Mouse (Mus musculus) hindbrain, embryonic 13.5 days (tissue): ENCODE data around the gene Slc26a9. TPM values are rescaled to one million over a fixed set of nuclear protein-coding genes. Genes with fewer than 3 reads are reported as not detected.

Experiments
- ATAC-seq: fragments of 200-750 bp; cut with Nextera tagmentation; 2 replicates; pipeline ENCODE4 v1.8.0; 2017; ENCODE audit warnings: moderate TSS enrichment; ENCODE audit not compliant: low FRiP score
- H3K27ac ChIP-seq: fragments of 300-500 bp; sonication (generic); 2 replicates; pipeline ENCODE4 v1.5.1; 2015; ENCODE audit warnings: inconsistent platforms, mild to moderate bottlenecking, moderate library complexity
- H3K27me3 ChIP-seq: fragments of 300-500 bp; sonication (generic); 2 replicates; pipeline ENCODE4 v1.6.1; 2015; ENCODE audit warnings: mild to moderate bottlenecking, inconsistent platforms
- H3K36me3 ChIP-seq: fragments of 300-500 bp; sonication (generic); 2 replicates; pipeline ENCODE4 v1.6.1; 2015; ENCODE audit warnings: mild to moderate bottlenecking, inconsistent platforms
- H3K4me1 ChIP-seq: fragments of 300-500 bp; sonication (generic); replicated peaks from 2 replicates; pipeline ENCODE4 v1.6.1; 2015; ENCODE audit warnings: inconsistent platforms
- H3K4me2 ChIP-seq: fragments of 300-500 bp; sonication (generic); 2 replicates; pipeline ENCODE4 v1.6.1; 2015; ENCODE audit warnings: inconsistent platforms, mild to moderate bottlenecking, moderate library complexity
- H3K4me3 ChIP-seq: fragments of 300-500 bp; sonication (generic); 2 replicates; pipeline ENCODE4 v1.5.1; 2015; ENCODE audit warnings: mild to moderate bottlenecking, inconsistent platforms
- H3K9ac ChIP-seq: fragments of 300-500 bp; sonication (generic); 2 replicates; pipeline ENCODE4 v1.6.1; 2015; ENCODE audit warnings: mild to moderate bottlenecking, inconsistent platforms
- H3K9me3 ChIP-seq: fragments of 300-500 bp; sonication (generic); 2 replicates; pipeline ENCODE4 v1.6.1; 2016; ENCODE audit warnings: inconsistent platforms
- WGBS: fragments of 180-500 bp; shearing (Covaris S2); methylation state at CpG from one replicate; pipeline ENCODE4 v1.1.7; 2015; 5-methylcytosine and 5-hydroxymethylcytosine counted together
- polyA plus RNA-seq: library from polyadenylated mRNA; unstranded; fragments of >200 nt; fragmentation: Nextera tagmentation; extraction: Ambion mirVana; gene quantifications from 2 replicates; pipeline ENCODE4 v1.2.1, GENCODE M21; 2015

Slc26a9 gene
- polyA plus RNA-seq, 1 experiment from 2014 or later, result 0.05 TPM

DNA sequence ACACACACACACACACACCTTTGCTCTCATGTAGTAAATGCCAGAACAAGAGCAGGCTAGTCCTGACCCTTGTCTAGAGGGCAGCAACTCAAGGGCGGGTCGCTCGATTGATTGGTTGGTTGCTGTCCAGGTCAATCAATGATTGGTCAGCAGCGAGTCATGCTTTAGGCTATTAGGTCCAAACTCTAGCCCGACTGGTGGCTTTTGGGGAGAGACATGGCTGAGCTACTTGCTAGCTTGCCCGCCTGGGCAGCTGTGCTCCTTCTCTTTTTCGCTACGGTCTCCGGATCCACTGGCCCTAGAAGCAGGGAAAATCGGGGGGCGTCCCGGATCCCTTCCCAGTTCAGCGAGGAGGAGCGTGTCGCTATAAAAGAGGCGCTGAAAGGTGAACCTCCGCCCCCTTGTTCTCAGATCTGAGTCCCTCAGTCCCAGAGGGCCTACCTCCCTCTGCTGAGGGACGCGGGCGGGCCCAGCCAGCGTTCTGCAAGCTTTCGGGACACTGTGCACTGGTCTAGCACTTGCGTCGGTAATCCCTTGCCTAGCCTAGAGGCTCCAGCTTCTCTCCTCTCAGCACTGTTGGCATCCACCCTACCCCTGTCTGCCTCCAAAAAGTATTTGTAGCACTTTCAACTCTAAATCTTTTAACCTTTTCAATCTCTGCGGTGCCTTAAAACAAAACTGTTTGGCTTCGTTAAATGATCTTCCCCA is 53.5 kb downstream of the Slc26a9 start, which contains the start of gene Pm20d1:
Pm20d1 (plus strand) TSS at position 180 of the 708 bp plus-strand sequence.
- H3K27me3 ChIP-seq, result peaks cover 16% of the 10 kb centered on the region
- WGBS, result 8% methylated on average over 26 of the region's 26 CpGs
- H3K4me2 ChIP-seq, result peak within 1 kb of the TSS; percentile 50
- no peaks in the 10 kb centered on the region for H3K9me3 ChIP-seq
- no peaks in the 10 kb centered on the region for H3K36me3 ChIP-seq
- ATAC-seq, result no peak
- peak within 1 kb of the TSS; percentile 27 for H3K4me3 ChIP-seq
- H3K4me1 ChIP-seq, result peaks cover 7% of the 10 kb centered on the region
- H3K27ac ChIP-seq, result no peak within 1 kb of the TSS
- H3K9ac ChIP-seq, result no peak within 1 kb of the TSS

DNA sequence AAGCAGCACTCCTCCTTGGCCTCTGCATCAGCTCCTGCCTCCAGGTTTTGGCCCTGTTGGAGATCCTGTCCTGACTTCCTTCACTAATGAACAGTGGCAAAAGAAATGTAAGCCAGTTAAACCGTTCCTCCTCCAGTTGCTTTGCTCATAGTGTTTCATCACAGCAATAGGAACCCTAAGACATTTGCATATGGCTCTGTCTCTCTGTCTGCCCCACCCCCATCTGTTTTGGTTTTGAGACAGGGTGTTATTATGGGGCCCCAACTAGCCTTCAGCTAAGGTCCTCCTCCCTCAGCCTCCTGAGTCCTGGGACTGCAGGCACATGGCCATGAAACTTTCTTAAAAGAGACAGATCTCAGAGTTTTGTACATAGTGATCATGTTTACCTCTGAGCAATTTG is 56.2 kb downstream of the Slc26a9 start:
- WGBS, result 37% methylated on average over 1 of the region's 1 CpGs
- no peak overlapping the region for H3K4me3 ChIP-seq
- no peaks in the 10 kb centered on the region for H3K36me3 ChIP-seq
- no peak overlapping the region for H3K9ac ChIP-seq
- peaks cover 7% of the 10 kb centered on the region for H3K4me1 ChIP-seq
- peaks cover 16% of the 10 kb centered on the region for H3K27me3 ChIP-seq
- H3K9me3 ChIP-seq, result no peaks in the 10 kb centered on the region
- no peak for ATAC-seq
- H3K4me2 ChIP-seq, result no peak overlapping the region
- no peak overlapping the region for H3K27ac ChIP-seq

DNA sequence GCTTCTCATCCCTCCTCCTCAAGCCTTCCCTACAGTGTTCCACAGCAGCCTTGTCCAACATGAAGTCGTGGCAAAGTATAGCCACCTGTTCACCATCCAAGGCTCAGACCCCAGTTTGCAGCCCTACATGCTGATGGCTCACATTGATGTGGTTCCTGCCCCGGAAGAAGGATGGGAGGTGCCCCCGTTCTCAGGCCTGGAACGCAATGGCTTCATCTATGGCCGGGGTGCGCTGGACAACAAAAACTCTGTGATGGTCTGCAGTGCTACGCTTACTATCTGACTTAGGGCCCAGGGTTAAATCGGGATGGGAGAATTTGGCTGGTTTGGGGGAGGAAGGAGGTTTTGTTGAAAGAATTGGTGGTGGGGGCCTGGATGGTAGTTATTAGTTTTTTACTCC is 57.2 kb downstream of the Slc26a9 start:
- no peak overlapping the region for H3K9ac ChIP-seq
- no peak overlapping the region for H3K4me2 ChIP-seq
- no peak for ATAC-seq
- H3K4me1 ChIP-seq, result peaks cover 7% of the 10 kb centered on the region
- no peak overlapping the region for H3K27ac ChIP-seq
- WGBS, result 94% methylated on average over 8 of the region's 8 CpGs
- H3K27me3 ChIP-seq, result peaks cover 16% of the 10 kb centered on the region
- H3K4me3 ChIP-seq, result no peak overlapping the region
- no peaks in the 10 kb centered on the region for H3K36me3 ChIP-seq
- H3K9me3 ChIP-seq, result no peaks in the 10 kb centered on the region

DNA sequence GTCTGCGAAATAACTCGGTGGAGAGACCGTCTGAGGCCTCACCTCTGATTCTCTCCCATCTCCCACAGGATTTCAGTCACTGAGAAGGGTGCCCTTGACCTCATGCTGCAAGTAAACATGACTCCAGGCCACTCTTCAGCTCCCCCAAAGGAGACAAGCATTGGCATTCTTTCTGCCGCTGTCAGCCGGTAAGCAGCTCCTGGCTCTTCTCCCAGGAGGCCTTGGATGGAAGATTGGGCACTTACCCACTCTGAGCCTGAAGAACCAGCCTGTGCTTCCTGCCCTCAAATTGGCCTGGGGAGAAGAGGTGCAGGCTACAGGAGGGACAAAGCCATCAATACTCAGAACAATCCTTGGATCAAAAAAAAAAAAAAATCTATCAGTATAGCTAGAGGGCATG is 58.8 kb downstream of the Slc26a9 start:
- Histone ChIP-seq H3K4me1 (peaks cover under 1% of the 10 kb centered on the region; the same call in 1 of the 2 replicates), H3K9me3 (no peaks in the 10 kb centered on the region), H3K27ac (no peak overlapping the region), H3K4me2 (no peak overlapping the region), H3K9ac (no peak overlapping the region), H3K36me3 (no peaks in the 10 kb centered on the region), H3K4me3 (no peak overlapping the region), H3K27me3 (peaks cover 9% of the 10 kb centered on the region; the same call in 1 of the 2 replicates)
- 92% methylated on average over 5 of the region's 5 CpGs for WGBS
- no peak for ATAC-seq

DNA sequence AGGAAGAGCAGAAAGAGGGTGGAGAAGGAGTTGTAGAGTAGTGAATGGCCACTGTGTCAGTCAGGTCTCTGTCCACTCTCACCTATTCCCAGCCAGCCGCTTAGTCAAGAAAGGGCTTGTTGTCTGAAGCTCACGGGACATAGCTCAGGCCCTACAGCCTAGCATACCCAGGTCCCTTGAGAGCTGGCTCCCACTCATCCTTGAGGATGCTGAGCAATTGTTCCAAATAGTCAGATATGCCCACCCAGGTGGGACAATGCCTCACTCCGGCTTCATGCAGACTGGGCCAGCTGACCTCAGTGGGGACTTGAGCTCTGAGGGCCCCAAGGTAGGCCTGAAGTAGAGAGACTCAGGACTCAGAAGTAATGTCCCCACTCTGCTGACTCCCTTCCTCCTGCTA is 60.3 kb downstream of the Slc26a9 start:
- no peak for ATAC-seq
- WGBS, result 95% methylated on average over 3 of the region's 3 CpGs

DNA sequence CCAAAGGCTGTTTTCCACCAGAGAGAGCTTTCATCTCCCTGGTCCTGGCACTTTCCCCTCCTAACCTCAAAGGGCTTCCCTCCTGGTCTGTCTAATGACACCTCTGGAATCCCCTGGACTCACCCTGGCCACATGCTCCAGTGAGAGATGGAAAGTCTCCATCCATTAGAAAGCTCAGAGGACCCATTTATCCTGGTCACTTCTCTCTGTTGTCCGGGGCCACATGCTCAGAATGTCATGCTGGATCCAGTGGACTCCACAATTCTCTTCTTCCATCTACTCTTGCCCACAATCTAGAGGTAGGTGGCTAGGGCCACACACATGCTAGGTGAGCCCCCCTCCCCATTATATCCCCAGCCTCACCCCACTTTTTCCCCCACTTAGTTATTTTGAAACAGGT is 65.2 kb downstream of the Slc26a9 start:
- Histone ChIP-seq H3K4me1 (no peaks in the 10 kb centered on the region), H3K27ac (no peak overlapping the region), H3K27me3 (no peaks in the 10 kb centered on the region), H3K4me3 (no peak overlapping the region), H3K36me3 (no peaks in the 10 kb centered on the region), H3K4me2 (no peak overlapping the region), H3K9me3 (no peaks in the 10 kb centered on the region), H3K9ac (no peak overlapping the region)
- WGBS, result 82% methylated on average over 1 of the region's 1 CpGs
- ATAC-seq, result no peak

More for the DNA sequence above, 60.3 kb downstream of the Slc26a9 start:
- no peak overlapping the region for H3K4me3 ChIP-seq
- H3K27ac ChIP-seq, result no peak overlapping the region
- no peak overlapping the region for H3K4me2 ChIP-seq
- H3K9me3 ChIP-seq, result no peaks in the 10 kb centered on the region
- no peaks in the 10 kb centered on the region for H3K4me1 ChIP-seq
- no peaks in the 10 kb centered on the region for H3K27me3 ChIP-seq
- H3K36me3 ChIP-seq, result no peaks in the 10 kb centered on the region
- H3K9ac ChIP-seq, result no peak overlapping the region

DNA sequence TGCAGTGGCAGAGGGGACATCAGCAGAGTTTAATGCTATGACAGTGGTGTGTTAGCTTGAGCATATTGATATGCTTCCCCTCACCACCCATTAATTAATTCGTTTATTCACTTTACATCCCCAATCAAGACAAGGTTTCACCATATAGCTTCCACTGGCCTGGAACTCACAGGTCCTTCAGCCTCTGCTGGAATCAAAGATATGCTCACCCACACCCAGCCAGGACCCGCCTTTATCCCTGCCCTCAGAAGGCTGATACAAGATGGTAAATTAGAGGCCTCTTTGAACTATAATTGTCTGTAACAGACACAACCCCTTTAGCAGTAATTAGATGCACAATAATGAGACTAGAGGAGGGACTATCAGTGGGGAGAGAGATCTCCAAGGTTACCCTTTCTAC is 65.8 kb downstream of the Slc26a9 start:
- no peaks in the 10 kb centered on the region for H3K36me3 ChIP-seq
- no peak for ATAC-seq
- no peak overlapping the region for H3K4me3 ChIP-seq
- 74% methylated on average over 2 of the region's 2 CpGs for WGBS
- H3K27me3 ChIP-seq, result no peaks in the 10 kb centered on the region
- no peak overlapping the region for H3K27ac ChIP-seq
- H3K4me1 ChIP-seq, result no peaks in the 10 kb centered on the region
- H3K9ac ChIP-seq, result no peak overlapping the region
- H3K4me2 ChIP-seq, result no peak overlapping the region
- H3K9me3 ChIP-seq, result no peaks in the 10 kb centered on the region

DNA sequence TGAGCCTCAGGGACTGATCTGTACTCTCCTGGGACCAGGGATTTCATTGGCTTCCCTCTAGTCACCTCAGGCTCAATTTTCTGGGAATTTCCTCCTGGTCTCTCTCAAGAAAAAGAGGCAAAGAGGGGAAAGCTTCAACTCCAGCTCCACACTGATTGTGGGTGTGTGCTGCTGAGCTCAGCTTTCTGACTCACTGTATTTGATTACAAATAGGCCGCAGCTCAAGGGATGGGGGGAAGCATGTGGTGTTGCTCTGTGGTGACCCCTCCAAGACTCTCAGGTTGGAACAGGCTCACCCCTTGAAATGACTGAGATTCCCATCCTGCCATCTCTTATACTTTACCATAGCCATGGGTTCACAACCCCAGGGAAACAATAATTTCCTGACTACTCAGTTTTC is 67.6 kb downstream of the Slc26a9 start:
- no peak for ATAC-seq
- Histone ChIP-seq H3K4me3 (no peak overlapping the region), H3K9me3 (no peaks in the 10 kb centered on the region), H3K27ac (no peak overlapping the region), H3K4me1 (no peaks in the 10 kb centered on the region), H3K27me3 (no peaks in the 10 kb centered on the region), H3K36me3 (no peaks in the 10 kb centered on the region), H3K9ac (no peak overlapping the region), H3K4me2 (no peak overlapping the region)
- 96% methylated on average over 1 of the region's 1 CpGs for WGBS

DNA sequence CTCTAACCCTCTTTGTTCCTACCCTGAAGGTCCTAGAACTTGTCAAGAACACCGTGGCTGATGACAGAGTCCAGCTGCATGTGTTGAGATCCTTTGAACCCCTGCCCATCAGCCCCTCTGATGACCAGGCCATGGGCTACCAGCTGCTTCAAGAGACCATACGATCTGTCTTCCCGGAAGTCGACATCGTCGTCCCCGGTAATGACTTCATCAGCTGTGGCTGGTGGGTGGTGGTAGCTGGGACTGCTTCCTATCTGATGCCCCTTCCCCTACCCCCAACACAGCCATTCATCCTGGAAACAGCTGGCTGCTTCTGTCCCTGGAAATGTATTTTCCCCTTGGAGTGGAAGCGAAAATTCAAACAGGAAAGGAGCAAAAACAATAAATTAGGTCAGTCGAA is 68.2 kb downstream of the Slc26a9 start:
- no peak for ATAC-seq
- H3K9ac ChIP-seq, result no peak overlapping the region
- H3K4me3 ChIP-seq, result no peak overlapping the region
- no peak overlapping the region for H3K27ac ChIP-seq
- H3K9me3 ChIP-seq, result no peaks in the 10 kb centered on the region
- 81% methylated on average over 9 of the region's 9 CpGs for WGBS
- H3K4me1 ChIP-seq, result no peaks in the 10 kb centered on the region
- H3K36me3 ChIP-seq, result no peaks in the 10 kb centered on the region
- H3K27me3 ChIP-seq, result no peaks in the 10 kb centered on the region
- H3K4me2 ChIP-seq, result no peak overlapping the region

DNA sequence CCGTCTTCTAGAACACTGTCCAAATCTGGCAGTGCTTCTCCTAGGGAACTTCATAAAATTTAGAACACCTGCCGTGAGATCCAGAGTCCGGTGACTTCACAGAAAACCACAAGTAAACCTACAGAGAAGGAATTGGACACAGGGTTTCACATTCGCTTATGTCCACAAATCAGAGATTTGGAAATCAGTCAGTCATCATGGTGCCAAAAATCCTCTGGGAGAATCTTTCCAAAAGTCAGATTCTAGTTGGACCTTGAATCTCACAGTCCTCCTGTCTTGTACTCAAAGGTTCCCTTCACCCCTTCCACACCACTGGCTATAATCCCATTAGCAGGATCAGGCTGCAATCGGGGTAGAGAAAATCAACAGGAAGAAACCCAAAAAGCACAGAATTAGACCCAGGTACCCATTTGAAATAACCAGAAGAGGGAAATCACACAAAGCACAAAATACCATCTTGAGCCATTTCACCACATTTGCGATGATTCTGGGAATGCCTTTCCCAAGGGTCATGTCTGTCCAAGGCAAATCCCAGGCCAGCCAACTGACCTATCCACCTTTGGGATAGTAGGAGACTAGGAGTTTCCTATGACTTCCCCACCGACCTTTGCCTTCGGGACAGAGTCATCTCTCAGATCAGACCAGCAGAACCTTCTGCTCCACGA is 68.9 kb downstream of the Slc26a9 start:
- Histone ChIP-seq H3K27ac (no peak overlapping the region), H3K27me3 (no peaks in the 10 kb centered on the region), H3K9ac (no peak overlapping the region), H3K9me3 (no peaks in the 10 kb centered on the region), H3K4me1 (no peaks in the 10 kb centered on the region), H3K4me2 (no peak overlapping the region), H3K4me3 (no peak overlapping the region), H3K36me3 (no peaks in the 10 kb centered on the region)
- ATAC-seq, result no peak
- 91% methylated on average over 9 of the region's 9 CpGs for WGBS

DNA sequence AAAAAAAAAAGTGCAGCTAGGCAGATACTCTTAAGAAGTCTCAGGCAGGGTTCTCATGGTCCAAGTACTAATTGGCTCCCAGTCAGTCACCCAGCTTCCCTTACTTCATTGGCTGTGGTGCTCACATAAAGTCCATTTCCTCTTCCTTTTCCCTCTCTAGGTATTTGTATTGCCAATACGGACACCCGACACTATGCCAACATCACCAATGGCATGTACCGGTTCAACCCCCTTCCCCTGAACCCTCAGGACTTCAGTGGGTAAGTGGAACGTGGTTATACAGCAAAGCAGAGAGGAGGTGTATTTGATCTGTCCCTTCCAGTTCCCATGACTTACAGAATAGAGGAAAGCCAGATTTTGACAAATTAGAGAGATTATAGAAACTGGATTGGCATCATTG is 69.9 kb downstream of the Slc26a9 start:
- 92% methylated on average over 4 of the region's 4 CpGs for WGBS
- H3K4me3 ChIP-seq, result no peak overlapping the region
- no peak overlapping the region for H3K27ac ChIP-seq

DNA sequence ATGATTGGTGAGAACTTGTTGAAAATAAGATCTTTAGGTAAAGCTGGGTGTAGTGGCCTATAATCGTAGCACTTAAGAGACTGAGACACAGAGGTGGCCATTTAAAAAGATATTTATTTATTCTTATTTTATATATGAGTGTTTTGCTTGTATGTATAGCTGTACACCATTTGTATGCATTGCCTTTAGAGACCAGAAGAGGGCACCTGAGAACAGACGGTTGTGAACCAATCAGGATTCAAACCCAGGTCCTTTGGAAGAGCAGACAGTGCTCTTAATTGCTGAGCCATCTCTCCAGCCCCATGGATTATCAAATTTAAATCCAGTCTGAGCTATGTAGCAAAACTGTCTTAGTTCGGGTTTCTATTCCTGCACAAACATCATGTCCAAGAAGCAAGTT is 70.4 kb downstream of the Slc26a9 start:
- H3K9ac ChIP-seq, result no peak overlapping the region
- no peaks in the 10 kb centered on the region for H3K4me1 ChIP-seq
- no peak overlapping the region for H3K27ac ChIP-seq
- H3K27me3 ChIP-seq, result no peaks in the 10 kb centered on the region
- no peaks in the 10 kb centered on the region for H3K36me3 ChIP-seq
- ATAC-seq, result no peak
- H3K4me3 ChIP-seq, result no peak overlapping the region
- peaks cover under 1% of the 10 kb centered on the region; the same call in 1 of the 2 replicates for H3K9me3 ChIP-seq
- WGBS, result 89% methylated on average over 3 of the region's 3 CpGs
- H3K4me2 ChIP-seq, result no peak overlapping the region

More for the DNA sequence above, 69.9 kb downstream of the Slc26a9 start:
- H3K4me2 ChIP-seq, result no peak overlapping the region
- H3K4me1 ChIP-seq, result no peaks in the 10 kb centered on the region
- H3K9me3 ChIP-seq, result no peaks in the 10 kb centered on the region
- no peak overlapping the region for H3K9ac ChIP-seq
- ATAC-seq, result no peak
- H3K27me3 ChIP-seq, result no peaks in the 10 kb centered on the region
- no peaks in the 10 kb centered on the region for H3K36me3 ChIP-seq

DNA sequence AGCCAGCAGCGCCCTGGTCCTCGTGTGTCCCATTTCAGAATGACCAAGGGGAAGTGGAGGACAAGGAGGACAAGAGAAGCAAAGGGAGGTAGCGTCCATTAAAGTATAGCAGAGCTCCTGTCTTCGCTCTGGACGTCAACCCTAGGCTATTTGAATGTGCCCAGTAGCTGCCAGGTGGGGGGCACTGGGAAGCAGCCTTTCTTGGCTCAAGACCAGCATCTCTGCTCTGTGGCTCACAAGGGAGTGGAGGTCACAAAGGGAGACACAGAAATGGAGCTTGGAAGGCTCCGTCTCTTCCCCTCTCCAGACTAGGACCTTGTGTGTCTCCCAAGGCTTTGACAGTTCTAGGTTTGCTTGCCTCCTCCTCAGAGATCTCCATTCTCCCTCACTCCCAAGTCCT is 73.1 kb downstream of the Slc26a9 start:
- Histone ChIP-seq H3K4me2 (no peak overlapping the region), H3K9ac (no peak overlapping the region), H3K27ac (no peak overlapping the region), H3K27me3 (no peaks in the 10 kb centered on the region), H3K9me3 (peaks cover 6% of the 10 kb centered on the region; the same call in 1 of the 2 replicates), H3K36me3 (no peaks in the 10 kb centered on the region), H3K4me3 (no peak overlapping the region), H3K4me1 (no peaks in the 10 kb centered on the region)
- WGBS, result 75% methylated on average over 6 of the region's 6 CpGs
- no peak for ATAC-seq
